Mouse (Mus musculus): ENCODE measurements around the gene Dnah6. TPM values are rescaled to one million over a fixed set of nuclear protein-coding genes. Genes with fewer than 3 reads are reported as not detected.
A peak's percentile ranks its signal among the peaks of the same experiment; 100 is the strongest.

Dnah6 gene
- total and polyA plus RNA-seq, 2 experiments from 2014 or later: 0.22 to 2.2 TPM

DNA sequence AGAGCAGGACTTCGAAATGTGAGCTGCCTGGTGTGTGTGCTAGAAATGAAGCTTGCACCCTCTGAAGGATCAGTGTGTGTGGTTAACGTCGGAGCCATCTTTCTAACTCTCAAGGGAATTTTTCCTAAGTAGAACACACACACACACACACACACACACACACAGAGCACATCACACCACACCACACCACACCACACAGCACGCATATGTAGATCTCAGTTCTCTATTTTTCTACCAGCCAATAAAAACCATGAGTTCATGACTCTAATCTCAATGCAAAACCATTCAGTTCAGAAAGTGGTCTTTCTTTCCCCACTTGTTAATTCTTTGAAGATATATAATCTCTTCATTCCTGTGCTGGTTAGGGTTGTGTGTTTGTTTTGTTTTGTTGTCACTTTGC lies 39.4 kb downstream of the Dnah6 start:
- Histone ChIP-seq H3K27ac (ENCODE audit: low read depth, low read length) (no peak overlapping the region), H3K9me3 (ENCODE audit: low read length) (no peaks in the 10 kb centered on the region), H3K36me3 (ENCODE audit: insufficient read depth, low read length) (no peaks in the 10 kb centered on the region), H3K4me1 (ENCODE audit: insufficient read depth, low read length) (no peaks in the 10 kb centered on the region), H3K4me3 (ENCODE audit: low read depth, low read length) (no peak overlapping the region), H3K4me2 (ENCODE audit: low read depth, low read length, poor library complexity, severe bottlenecking) (no peak overlapping the region), H3K9ac (replicated peaks; ENCODE audit: low read length, poor library complexity, severe bottlenecking) (no peak overlapping the region), H3K27me3 (ENCODE audit: insufficient read depth, low read length) (no peaks in the 10 kb centered on the region)
- DNase-seq (ENCODE audit: low spot score) (no peak), ATAC-seq (ENCODE audit: low FRiP score) (no peak)
- WGBS: 82% methylated on average over 4 of the region's 4 CpGs
- TF ChIP-seq CTCF (IDR thresholded peaks at IDR 0.05): no peak

DNA sequence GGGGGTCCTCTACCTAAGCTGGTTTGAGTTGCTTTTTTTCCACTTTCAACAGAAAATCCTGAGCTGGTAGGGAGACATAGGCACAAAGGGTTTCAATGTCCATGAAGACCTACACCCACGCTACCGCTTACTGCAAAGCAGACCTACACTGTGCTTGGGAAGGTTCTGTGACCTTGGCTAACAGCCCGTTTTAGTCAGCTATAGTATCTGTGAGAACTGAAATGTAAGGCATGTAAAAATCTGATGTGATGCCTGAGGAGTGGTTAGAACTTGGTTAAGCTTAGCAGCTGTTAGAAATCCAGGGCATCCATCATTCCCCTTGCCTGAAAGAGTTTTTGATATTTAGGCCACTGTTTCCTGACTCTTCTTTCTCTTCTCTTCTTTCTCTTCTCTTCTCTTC lies 46.3 kb downstream of the Dnah6 start:
- H3K27ac ChIP-seq (ENCODE audit: low read depth, low read length): no peak overlapping the region
- TF ChIP-seq CTCF (IDR thresholded peaks at IDR 0.05): no peak
- 84% methylated on average over 3 of the region's 3 CpGs for WGBS
- no peak overlapping the region for H3K9ac ChIP-seq (replicated peaks; ENCODE audit: low read length, poor library complexity, severe bottlenecking)
- H3K4me2 ChIP-seq (ENCODE audit: low read depth, low read length, poor library complexity, severe bottlenecking): no peak overlapping the region
- no peaks in the 10 kb centered on the region for H3K4me1 ChIP-seq (ENCODE audit: insufficient read depth, low read length)
- ATAC-seq (ENCODE audit: low FRiP score) (no peak), DNase-seq (ENCODE audit: low spot score) (no peak)
- H3K4me3 ChIP-seq (ENCODE audit: low read depth, low read length): no peak overlapping the region
- H3K9me3 ChIP-seq (ENCODE audit: low read length): no peaks in the 10 kb centered on the region
- H3K36me3 ChIP-seq (ENCODE audit: insufficient read depth, low read length): no peaks in the 10 kb centered on the region
- no peaks in the 10 kb centered on the region for H3K27me3 ChIP-seq (ENCODE audit: insufficient read depth, low read length)

DNA sequence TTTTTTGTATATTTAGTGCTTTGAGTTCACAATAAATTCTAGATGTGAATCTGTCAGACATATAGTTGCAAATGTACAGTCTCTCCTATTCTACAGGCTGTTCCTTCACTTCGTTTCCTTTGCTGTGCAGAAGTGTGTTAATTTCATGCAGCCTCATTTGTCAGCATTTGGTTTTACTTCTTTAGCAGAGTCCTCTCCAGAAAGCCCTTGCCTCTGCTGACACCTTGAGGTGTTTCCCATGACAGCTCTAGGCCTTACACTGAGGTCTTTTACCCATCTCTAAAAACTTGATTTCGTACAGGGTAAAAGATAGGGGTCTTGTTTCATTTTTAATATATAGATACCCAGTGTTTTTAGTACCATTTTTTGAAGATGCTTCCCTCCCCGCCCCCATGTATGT lies 54.2 kb downstream of the Dnah6 start:
- DNase-seq (ENCODE audit: low spot score) (peak; percentile 5), ATAC-seq (ENCODE audit: low FRiP score) (no peak)
- Histone ChIP-seq H3K36me3 (ENCODE audit: insufficient read depth, low read length) (no peaks in the 10 kb centered on the region), H3K27me3 (ENCODE audit: insufficient read depth, low read length) (no peaks in the 10 kb centered on the region), H3K9me3 (ENCODE audit: low read length) (no peaks in the 10 kb centered on the region), H3K4me2 (ENCODE audit: low read depth, low read length, poor library complexity, severe bottlenecking) (no peak overlapping the region), H3K4me3 (ENCODE audit: low read depth, low read length) (no peak overlapping the region), H3K9ac (replicated peaks; ENCODE audit: low read length, poor library complexity, severe bottlenecking) (no peak overlapping the region), H3K4me1 (ENCODE audit: insufficient read depth, low read length) (no peaks in the 10 kb centered on the region), H3K27ac (ENCODE audit: low read depth, low read length) (no peak overlapping the region)
- peak; percentile 51 for TF ChIP-seq CTCF (IDR thresholded peaks at IDR 0.05)
- 76% methylated on average over 3 of the region's 3 CpGs for WGBS

- Histone ChIP-seq H3K36me3 (ENCODE audit: insufficient read depth, low read length) (no peaks in the 10 kb centered on the region), H3K4me1 (ENCODE audit: insufficient read depth, low read length) (no peaks in the 10 kb centered on the region), H3K4me2 (ENCODE audit: low read depth, low read length, poor library complexity, severe bottlenecking) (no peak overlapping the region), H3K4me3 (ENCODE audit: low read depth, low read length) (no peak overlapping the region), H3K27ac (ENCODE audit: low read depth, low read length) (no peak overlapping the region), H3K9ac (replicated peaks; ENCODE audit: low read length, poor library complexity, severe bottlenecking) (no peak overlapping the region), H3K27me3 (ENCODE audit: insufficient read depth, low read length) (no peaks in the 10 kb centered on the region), H3K9me3 (ENCODE audit: low read length) (no peaks in the 10 kb centered on the region)
- DNase-seq (ENCODE audit: low spot score) (no peak), ATAC-seq (ENCODE audit: low FRiP score) (no peak)
- 86% methylated on average over 1 of the region's 1 CpGs for WGBS
- TF ChIP-seq CTCF (IDR thresholded peaks at IDR 0.05): no peak
Observed at GRCm38 (mm10) chr6:73162958-73163357, 58.5 kb downstream of the Dnah6 start.

GRCm38 (mm10) chr6:73161338-73161737 lies 60.1 kb downstream of the Dnah6 start:
- 72% methylated on average over 4 of the region's 4 CpGs for WGBS
- ATAC-seq (ENCODE audit: low FRiP score): no peak
- TF ChIP-seq CTCF (IDR thresholded peaks at IDR 0.05): no peak

DNA sequence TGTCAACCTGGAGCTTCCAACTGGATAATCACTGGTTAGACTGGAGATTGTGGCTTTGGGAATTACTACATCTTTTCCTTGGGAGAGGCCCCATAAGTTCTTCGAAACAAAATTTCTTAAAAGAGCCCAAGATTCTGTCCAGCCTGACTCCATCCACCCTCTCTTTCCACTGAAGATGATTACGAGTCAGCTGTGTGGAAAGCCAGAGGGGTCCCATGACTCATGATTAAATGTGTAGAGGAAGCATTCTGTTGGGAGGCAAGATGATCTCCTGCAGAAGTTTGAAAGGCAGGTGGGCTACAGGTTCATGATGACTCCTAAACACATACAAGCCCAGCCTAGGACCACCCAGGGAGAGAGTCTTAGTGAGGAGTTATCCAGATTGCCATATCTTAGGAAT lies 66.0 kb downstream of the Dnah6 start:
- Histone ChIP-seq H3K9ac (replicated peaks; ENCODE audit: low read length, poor library complexity, severe bottlenecking) (no peak overlapping the region), H3K36me3 (ENCODE audit: insufficient read depth, low read length) (no peaks in the 10 kb centered on the region), H3K4me1 (ENCODE audit: insufficient read depth, low read length) (no peaks in the 10 kb centered on the region), H3K4me2 (ENCODE audit: low read depth, low read length, poor library complexity, severe bottlenecking) (no peak overlapping the region), H3K4me3 (ENCODE audit: low read depth, low read length) (no peak overlapping the region), H3K27me3 (ENCODE audit: insufficient read depth, low read length) (no peaks in the 10 kb centered on the region), H3K27ac (ENCODE audit: low read depth, low read length) (no peak overlapping the region), H3K9me3 (ENCODE audit: low read length) (no peaks in the 10 kb centered on the region)
- DNase-seq (ENCODE audit: low spot score): no peak
- WGBS: 82% methylated on average over 2 of the region's 2 CpGs
- no peak for ATAC-seq (ENCODE audit: low FRiP score)
- TF ChIP-seq CTCF (IDR thresholded peaks at IDR 0.05): no peak

More at GRCm38 (mm10) chr6:73161338-73161737, 60.1 kb downstream of the Dnah6 start:
- Histone ChIP-seq H3K4me1 (ENCODE audit: insufficient read depth, low read length) (no peaks in the 10 kb centered on the region), H3K4me3 (ENCODE audit: low read depth, low read length) (no peak overlapping the region), H3K36me3 (ENCODE audit: insufficient read depth, low read length) (no peaks in the 10 kb centered on the region), H3K9ac (replicated peaks; ENCODE audit: low read length, poor library complexity, severe bottlenecking) (no peak overlapping the region), H3K27me3 (ENCODE audit: insufficient read depth, low read length) (no peaks in the 10 kb centered on the region), H3K9me3 (ENCODE audit: low read length) (no peaks in the 10 kb centered on the region), H3K27ac (ENCODE audit: low read depth, low read length) (no peak overlapping the region), H3K4me2 (ENCODE audit: low read depth, low read length, poor library complexity, severe bottlenecking) (no peak overlapping the region)
- DNase-seq (ENCODE audit: low spot score): no peak

All from midbrain, postnatal 0 days (tissue).